Mouse (Mus musculus) lung, adult 2 months (tissue): ENCODE measurements around the gene Gramd1b.

Source experiments
- CTCF ChIP-seq: fragments of 200-500 bp; IDR thresholded peaks from 2 replicates; pipeline ENCODE4 v1.5.1; 2011; ENCODE audit warnings: mild to moderate bottlenecking, low read length, control low read depth; ENCODE audit not compliant: insufficient read depth
- POLR2A ChIP-seq: fragments of 200-500 bp; IDR thresholded peaks from 2 replicates; pipeline ENCODE4 v1.6.1; 2011; ENCODE audit warnings: low read depth, mild to moderate bottlenecking, control low read depth, low read length, borderline replicate concordance; ENCODE audit errors: extremely low read depth

DNA sequence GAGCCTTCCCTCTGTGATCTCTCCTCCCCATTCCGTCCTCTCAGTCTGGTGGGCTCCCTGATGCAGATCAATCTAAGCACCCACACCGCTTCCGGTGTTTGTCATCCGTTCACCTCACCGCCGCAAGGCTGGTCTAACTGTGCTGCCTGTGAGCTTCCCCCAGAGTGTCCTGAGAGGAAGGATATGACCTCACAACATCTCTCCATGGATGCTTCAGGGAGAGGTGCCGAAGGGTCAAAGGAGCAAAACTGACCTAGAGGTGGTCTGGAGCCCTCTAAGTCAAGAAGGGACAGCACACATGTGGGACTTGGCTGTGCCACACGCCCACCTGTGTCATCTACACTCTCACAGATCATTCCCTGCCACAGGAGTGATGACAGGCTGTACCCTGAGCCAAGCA is 228.8 kb downstream of the Gramd1b start:
- TF ChIP-seq CTCF (no peak), POLR2A (no peak)
